Mouse (Mus musculus) thymus, adult 2 months (tissue): ENCODE data around the gene Ppm1h. TPM values are rescaled to one million over a fixed set of nuclear protein-coding genes. Genes with fewer than 3 reads are reported as not detected.

Experiments used
- DNase-seq: peaks from one replicate; pipeline ENCODE4 v3.0.0; 2021
- H3K27ac ChIP-seq: fragments of 200-500 bp; 2 replicates; pipeline ENCODE4 v1.5.1; 2012; ENCODE audit warnings: low read length, control low read depth; ENCODE audit not compliant: control insufficient read depth, insufficient read depth
- H3K27me3 ChIP-seq: fragments of 200-500 bp; 2 replicates; pipeline ENCODE4 v1.6.1; 2012; ENCODE audit warnings: mild to moderate bottlenecking, low read length, moderate library complexity, mixed read lengths; ENCODE audit not compliant: control insufficient read depth, insufficient read depth
- H3K36me3 ChIP-seq: fragments of 200-500 bp; 2 replicates; pipeline ENCODE4 v1.6.1; 2012; ENCODE audit warnings: mild to moderate bottlenecking, low read length, moderate library complexity; ENCODE audit not compliant: control insufficient read depth, insufficient read depth
- H3K4me1 ChIP-seq: fragments of 200-500 bp; replicated peaks from 2 replicates; pipeline ENCODE4 v1.6.1; 2012; ENCODE audit warnings: low read length; ENCODE audit not compliant: control insufficient read depth, insufficient read depth
- H3K4me3 ChIP-seq: fragments of 200-500 bp; 2 replicates; pipeline ENCODE4 v1.5.1; 2012; ENCODE audit warnings: mild to moderate bottlenecking, low read length, control low read depth, moderate library complexity; ENCODE audit not compliant: control insufficient read depth, insufficient read depth
- CTCF ChIP-seq: fragments of 200-500 bp; IDR thresholded peaks from 2 replicates; pipeline ENCODE4 v1.5.1; 2012; ENCODE audit warnings: mild to moderate bottlenecking, control low read depth, low read length, moderate library complexity, borderline replicate concordance; ENCODE audit not compliant: control insufficient read depth, poor library complexity, insufficient read depth; ENCODE audit errors: extremely low read depth
- POLR2A ChIP-seq: fragments of 200-500 bp; IDR thresholded peaks from 2 replicates; pipeline ENCODE4 v1.6.1; 2012; ENCODE audit warnings: mild to moderate bottlenecking, low read length, control low read depth, moderate library complexity; ENCODE audit not compliant: control insufficient read depth, poor library complexity, insufficient read depth; ENCODE audit errors: extremely low read depth
- WGBS: fragments of 180-500 bp; shearing (Covaris S2); methylation state at CpG from one replicate; pipeline ENCODE4 v1.1.7; 2018; 5-methylcytosine and 5-hydroxymethylcytosine counted together
- polyA plus RNA-seq: library from polyadenylated mRNA; depleted of rRNA; stranded (reverse); fragments of >200 nt; gene quantifications from 2 replicates; pipeline ENCODE4 v1.2.3, GENCODE M21; 2012

Gene Ppm1h
- polyA plus RNA-seq, 1 experiment, result 61.7 TPM

- no peak for DNase-seq
- TF ChIP-seq CTCF (0 out of 2 replicates have a peak, but pooled peaks have one; percentile 41), POLR2A (0 out of 2 replicates have a peak, but pooled peaks have one; percentile 47)
These were observed 306.6 kb downstream of the Ppm1h start for GRCm38 (mm10) chr10:122985252-122985514.

DNA sequence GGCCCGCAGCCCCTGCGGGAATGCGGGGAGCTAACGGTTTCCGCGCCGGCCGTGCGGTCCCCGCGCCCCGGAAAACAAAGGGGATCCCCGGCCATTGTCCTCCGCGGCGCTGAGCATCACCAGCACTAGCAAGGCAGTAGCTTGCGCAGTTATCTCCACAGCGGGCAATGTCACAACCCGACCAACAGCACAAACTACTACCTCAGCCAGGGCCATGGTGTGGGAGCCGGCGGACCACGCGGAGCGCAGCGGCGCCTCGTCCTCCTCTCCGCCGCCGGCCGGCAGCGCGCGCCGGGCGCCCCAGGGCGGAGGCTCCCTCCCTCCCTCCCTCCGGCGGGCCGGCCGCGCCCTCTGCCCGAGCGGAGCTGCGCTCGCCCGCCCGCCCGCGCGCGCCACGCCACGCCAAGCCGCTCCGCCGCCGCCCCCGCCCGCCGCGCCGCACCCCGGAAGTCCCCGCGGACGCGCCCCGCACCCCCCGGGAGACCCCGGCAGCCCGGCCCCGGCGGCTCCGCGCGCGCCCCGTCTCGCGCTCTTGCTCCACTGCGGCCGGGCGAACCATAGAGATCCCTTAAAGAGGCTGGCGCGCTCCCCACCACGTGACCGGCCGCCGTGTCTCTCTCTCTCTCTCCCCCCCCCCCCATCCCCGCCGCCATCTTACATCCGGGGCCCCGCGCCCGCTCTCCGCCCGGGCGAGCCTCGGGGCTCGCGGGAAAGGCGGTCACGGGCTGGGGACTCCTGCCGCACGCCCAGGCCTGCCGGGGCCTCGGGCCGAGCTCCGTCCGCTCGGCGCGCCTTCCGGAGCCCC is 307.2 kb downstream of the Ppm1h start:
- H3K36me3 ChIP-seq, result no peaks in the 10 kb centered on the region
- H3K27me3 ChIP-seq, result no peaks in the 10 kb centered on the region
- H3K4me3 ChIP-seq, result peak overlapping the region; percentile 86
- under 1% methylated on average over 94 of the region's 115 CpGs for WGBS
- peak; percentile 83 for DNase-seq
- H3K4me1 ChIP-seq, result peaks cover 10% of the 10 kb centered on the region
- TF ChIP-seq POLR2A, result peak; percentile 93
- no peak; the same call in 1 of the 2 replicates for TF ChIP-seq CTCF
- peak overlapping the region; percentile 87 for H3K27ac ChIP-seq

More at GRCm38 (mm10) chr10:122985252-122985514, 306.6 kb downstream of the Ppm1h start:
- under 1% methylated on average over 37 of the region's 37 CpGs for WGBS
- Histone ChIP-seq H3K27me3 (no peaks in the 10 kb centered on the region), H3K4me1 (peaks cover 10% of the 10 kb centered on the region), H3K4me3 (peak overlapping the region; percentile 86), H3K27ac (peak overlapping the region; percentile 87), H3K36me3 (no peaks in the 10 kb centered on the region)

- H3K27ac ChIP-seq, result peak overlapping the region; percentile 85
- H3K36me3 ChIP-seq, result no peaks in the 10 kb centered on the region
- peaks cover 10% of the 10 kb centered on the region for H3K4me1 ChIP-seq
- DNase-seq, result peak; percentile 63
- WGBS, result 7% methylated on average over 54 of the region's 54 CpGs
- peak overlapping the region; percentile 60 for H3K4me3 ChIP-seq
- H3K27me3 ChIP-seq, result no peaks in the 10 kb centered on the region
- TF ChIP-seq CTCF, result no peak
- TF ChIP-seq POLR2A, result peak; percentile 32; the same call in 1 of the 2 replicates
These were observed 308.0 kb downstream of the Ppm1h start for GRCm38 (mm10) chr10:122986320-122987225.

GRCm38 (mm10) chr10:122987671-122988128 is 309.1 kb downstream of the Ppm1h start:
- H3K4me3 ChIP-seq, result no peak overlapping the region
- H3K36me3 ChIP-seq, result no peaks in the 10 kb centered on the region
- 9% methylated on average over 9 of the region's 9 CpGs for WGBS
- peaks cover 10% of the 10 kb centered on the region for H3K4me1 ChIP-seq
- TF ChIP-seq CTCF (no peak), POLR2A (no peak)
- H3K27me3 ChIP-seq, result no peaks in the 10 kb centered on the region
- peak; percentile 60 for DNase-seq
- H3K27ac ChIP-seq, result no peak overlapping the region

DNA sequence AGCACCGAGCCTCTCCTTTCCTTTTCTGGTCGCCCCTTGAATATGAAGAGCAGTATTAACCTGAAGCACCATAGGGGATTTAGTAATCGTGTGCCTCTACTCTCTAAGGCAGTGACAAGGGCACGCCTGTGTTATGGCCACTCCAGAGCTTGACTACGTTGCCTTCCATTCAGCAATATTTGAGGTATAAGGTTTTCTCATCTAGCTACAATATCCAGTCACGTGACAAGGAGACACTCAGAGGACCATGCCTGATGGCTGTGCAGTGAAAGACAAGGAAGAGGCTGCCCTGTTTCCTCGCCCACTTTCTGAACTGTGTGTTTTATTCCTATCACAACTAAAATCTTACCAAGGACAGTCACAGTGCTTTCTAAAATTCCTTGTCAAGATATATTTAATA is 309.8 kb downstream of the Ppm1h start:
- Histone ChIP-seq H3K27ac (no peak overlapping the region), H3K4me3 (no peak overlapping the region), H3K4me1 (peaks cover 7% of the 10 kb centered on the region), H3K27me3 (no peaks in the 10 kb centered on the region), H3K36me3 (no peaks in the 10 kb centered on the region)
- 64% methylated on average over 7 of the region's 7 CpGs for WGBS
- DNase-seq, result no peak
- TF ChIP-seq CTCF (no peak), POLR2A (no peak)

DNA sequence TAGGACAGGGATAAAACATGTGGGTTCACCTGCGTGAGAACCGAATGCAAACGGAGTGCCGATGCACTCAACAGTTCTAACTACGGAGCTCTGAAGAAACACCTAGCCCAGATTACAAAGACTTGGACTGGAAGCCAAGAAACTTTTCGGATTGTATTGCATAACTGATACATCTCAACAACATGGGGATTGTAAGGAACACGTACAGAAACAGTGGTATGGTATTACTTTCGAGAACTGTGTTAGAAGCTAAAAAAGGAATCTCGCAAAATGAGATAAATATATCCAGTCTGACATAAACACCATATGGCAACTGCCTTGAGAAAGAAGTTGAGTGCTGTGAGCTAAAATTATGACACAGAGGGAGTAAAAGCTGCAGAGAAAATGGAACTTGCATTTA is 311.4 kb downstream of the Ppm1h start:
- H3K36me3 ChIP-seq, result peaks cover 3% of the 10 kb centered on the region; the same call in 1 of the 2 replicates
- H3K27me3 ChIP-seq, result no peaks in the 10 kb centered on the region
- WGBS, result 95% methylated on average over 9 of the region's 9 CpGs
- no peak for DNase-seq
- H3K4me1 ChIP-seq, result peaks cover 7% of the 10 kb centered on the region
- H3K27ac ChIP-seq, result no peak overlapping the region
- no peak for TF ChIP-seq POLR2A
- TF ChIP-seq CTCF, result no peak
- no peak overlapping the region for H3K4me3 ChIP-seq
